Mouse (Mus musculus) lung, postnatal 0 days (tissue): ENCODE measurements around the gene Galr3.

ENCODE experiments used
- CTCF ChIP-seq: IDR thresholded peaks from 2 replicates; pipeline ENCODE4 v1.5.1; 2016; ENCODE audit warnings: antibody characterized with exemption, mild to moderate bottlenecking
- EP300 ChIP-seq: IDR thresholded peaks from 2 replicates; pipeline ENCODE4 v1.6.1; 2016; ENCODE audit warnings: antibody characterized with exemption, mild to moderate bottlenecking, control low read depth

DNA sequence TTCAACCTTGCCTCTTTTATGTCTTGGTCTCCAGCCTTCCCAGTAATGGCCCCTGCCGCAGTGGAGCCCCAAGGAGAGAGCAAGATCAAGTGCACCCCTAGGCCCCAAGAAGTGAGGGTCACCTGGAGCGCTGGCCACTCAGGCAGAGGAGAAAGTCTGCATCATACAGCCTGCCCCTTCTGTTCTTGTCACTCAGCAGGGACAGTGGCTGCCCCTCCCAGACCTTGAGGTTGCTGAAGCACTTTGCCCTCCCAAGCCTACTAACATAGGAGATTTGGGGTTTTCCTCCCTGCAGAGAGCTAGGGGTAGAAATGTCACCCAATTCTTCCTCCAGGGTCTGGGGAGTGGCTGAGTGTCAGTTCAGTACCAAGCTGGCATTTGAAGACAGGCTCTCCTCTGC, 10.7 kb downstream of the Galr3 start:
- TF ChIP-seq CTCF = no peak
- TF ChIP-seq EP300 = no peak
